Mouse (Mus musculus) olfactory bulb, adult 2 months (tissue): Measurements from ENCODE around the gene Chka.

Source experiments
- CTCF ChIP-seq: fragments of 200-500 bp; IDR thresholded peaks from 2 replicates; pipeline ENCODE4 v1.5.1; 2012; ENCODE audit warnings: low read depth, mild to moderate bottlenecking, low read length, moderate library complexity; ENCODE audit not compliant: insufficient read depth
- POLR2A ChIP-seq: fragments of 200-500 bp; IDR thresholded peaks from 2 replicates; pipeline ENCODE4 v1.6.1; 2012; ENCODE audit warnings: mild to moderate bottlenecking, low read depth, low read length, moderate library complexity; ENCODE audit not compliant: insufficient read depth

GRCm38 (mm10) chr19:3927989-3928388 is 76.4 kb downstream of the Chka start:
- TF ChIP-seq CTCF = no peak
- TF ChIP-seq POLR2A = no peak
